Mouse (Mus musculus) mouse embryonic stem cell (cell line): ENCODE results near the gene Mup7.
"Not testable (repeated sequence)": the region's sequence is repeated elsewhere in the genome, so short reads cannot be mapped to it uniquely, and the experiment has no call there.

Source experiments
- in situ Hi-C, 2 experiments: fragments of 300-500 bp; cut with MboI; formaldehyde crosslinking; loops; 1 replicate in 1 of 2; 3 replicates in 1 of 2; pipeline ENCODE4 v1.14.3; 2019 to 2020; ENCODE audit warnings: low sequenced_read_pairs in 2 of 2, low pct_unique_long_range_greater_than_20kb in 1 of 2, mixed read lengths in 1 of 2; ENCODE audit not compliant: unreplicated experiment in 1 of 2

The Mup7 gene

GRCm38 (mm10) chr4:60070375-60070774, at the start of gene Mup7:
Mup7 (minus strand) TSS chr4:60070475.
- in situ Hi-C loops: not testable (repeated sequence)

GRCm38 (mm10) chr4:60079865-60080264, 9.6 kb upstream of the Mup7 start:
- in situ Hi-C loops: not testable (repeated sequence)

- in situ Hi-C loops: not testable (repeated sequence)
These were observed 40.8 kb downstream of the Mup7 start for GRCm38 (mm10) chr4:60029334-60030111.

- in situ Hi-C loops: not testable (repeated sequence)
These were observed 50.1 kb downstream of the Mup7 start for GRCm38 (mm10) chr4:60020141-60020540.
